Mouse (Mus musculus): ENCODE results near the gene Glis3.

The Glis3 gene

DNA sequence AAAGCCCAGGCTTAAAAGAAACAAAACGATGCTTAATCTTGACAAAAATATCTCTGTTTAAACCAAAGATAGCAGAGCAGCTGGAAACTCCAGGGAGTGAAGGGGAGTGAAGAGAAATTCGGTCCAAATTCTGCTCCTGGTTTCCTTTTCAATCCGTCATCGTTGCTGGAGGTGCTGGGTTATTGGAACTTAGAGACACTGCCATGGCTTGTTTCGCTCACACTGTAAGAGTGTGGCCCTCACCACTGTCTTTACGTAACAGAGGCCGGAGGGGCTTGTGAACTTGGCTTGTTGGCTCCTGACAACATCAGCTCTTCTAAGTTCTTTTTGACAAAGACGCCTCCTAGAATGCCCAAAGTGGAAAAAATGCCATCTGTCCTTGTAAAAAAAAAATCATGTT is 99.4 kb downstream of the Glis3 start:
- DNase-seq, result no peak

GRCm38 (mm10) chr19:28579724-28580375 is 100.0 kb downstream of the Glis3 start:
- no peak for DNase-seq

GRCm38 (mm10) chr19:28577023-28577422 is 102.9 kb downstream of the Glis3 start:
- peak; percentile 14 for DNase-seq

DNA sequence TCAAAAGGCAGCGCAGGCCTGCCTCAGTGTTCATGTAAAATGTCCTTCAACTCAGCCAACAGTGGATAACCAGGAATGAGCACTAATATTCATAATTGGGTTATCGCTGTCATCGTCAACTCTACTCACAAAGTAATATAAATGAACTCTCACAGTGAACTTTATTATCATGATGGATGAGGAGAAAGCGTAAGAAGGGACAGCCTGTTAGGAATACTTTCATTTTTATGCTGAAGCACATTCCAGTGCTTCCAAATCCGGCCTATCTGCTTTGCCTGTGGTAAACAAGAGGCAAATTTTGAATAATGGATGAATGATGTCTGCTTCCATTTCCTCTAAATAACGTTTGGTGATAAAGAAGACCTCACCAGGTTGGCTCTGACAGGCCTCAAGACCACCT is 103.3 kb downstream of the Glis3 start:
- DNase-seq, result no peak

GRCm38 (mm10) chr19:28573641-28574040 is 106.2 kb downstream of the Glis3 start:
- DNase-seq, result no peak

- DNase-seq, result no peak
Observed at GRCm38 (mm10) chr19:28569856-28570255, 110.0 kb downstream of the Glis3 start.

DNA sequence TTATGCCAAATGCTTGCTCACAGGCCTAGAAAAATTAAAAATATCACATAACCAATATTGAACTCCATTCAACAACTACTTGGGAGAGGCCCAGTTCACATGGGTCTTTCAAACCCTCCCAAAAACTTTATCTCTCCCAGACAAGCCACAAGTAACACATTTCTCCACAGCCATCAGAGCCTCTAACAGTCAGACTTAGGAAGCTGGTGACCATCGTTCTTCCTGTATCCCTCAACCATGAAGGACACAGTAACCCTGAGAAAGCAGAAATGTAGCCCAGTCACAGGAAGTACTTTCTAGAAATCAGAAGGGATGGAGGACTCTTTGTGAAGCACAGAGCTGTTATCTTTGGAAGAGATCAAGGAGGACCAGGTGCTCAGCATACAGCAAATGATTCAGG is 112.8 kb downstream of the Glis3 start:
- no peak for DNase-seq

- DNase-seq, result peak; percentile 15
Observed at GRCm38 (mm10) chr19:28566554-28566953, 113.3 kb downstream of the Glis3 start.

DNA sequence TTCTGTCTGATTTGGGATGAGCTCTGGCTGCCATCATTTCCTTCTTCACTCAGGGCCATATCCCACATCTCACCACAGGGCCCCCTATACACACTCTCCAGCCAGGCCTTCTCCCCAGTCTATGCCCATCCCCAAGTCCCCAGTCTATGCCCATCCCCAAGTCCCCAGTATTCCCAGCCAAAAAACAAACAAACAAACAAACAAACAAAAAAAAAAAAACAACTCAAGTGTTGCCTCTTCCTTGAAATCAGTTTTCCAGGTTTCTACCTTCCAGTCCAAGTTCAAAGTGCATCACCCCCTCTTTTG is 118.2 kb downstream of the Glis3 start:
- DNase-seq, result no peak

- DNase-seq, result peak; percentile 19
Observed at GRCm38 (mm10) chr19:28560801-28561696, 118.8 kb downstream of the Glis3 start.

- DNase-seq, result peak; percentile 18
Observed at GRCm38 (mm10) chr19:28559836-28560235, 120.0 kb downstream of the Glis3 start.

DNA sequence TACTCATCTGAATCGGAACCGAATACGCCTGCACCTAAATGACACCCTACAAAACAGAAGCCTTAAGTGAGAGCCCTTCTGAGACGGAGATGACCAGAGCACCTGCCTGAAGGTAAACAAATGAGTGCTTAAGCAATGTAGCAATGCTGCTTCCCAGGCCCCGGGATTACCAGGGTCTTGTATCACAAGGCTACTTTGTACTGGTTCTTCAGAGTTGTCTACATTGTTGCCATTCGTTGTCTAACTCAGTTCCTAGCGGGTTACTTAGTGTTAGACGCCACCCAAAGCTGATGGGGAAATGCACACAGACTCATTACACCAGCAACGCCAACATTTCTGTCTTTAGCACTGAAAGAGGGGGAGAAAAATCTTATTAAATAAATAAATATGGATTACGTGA is 120.5 kb downstream of the Glis3 start:
- DNase-seq, result no peak

DNA sequence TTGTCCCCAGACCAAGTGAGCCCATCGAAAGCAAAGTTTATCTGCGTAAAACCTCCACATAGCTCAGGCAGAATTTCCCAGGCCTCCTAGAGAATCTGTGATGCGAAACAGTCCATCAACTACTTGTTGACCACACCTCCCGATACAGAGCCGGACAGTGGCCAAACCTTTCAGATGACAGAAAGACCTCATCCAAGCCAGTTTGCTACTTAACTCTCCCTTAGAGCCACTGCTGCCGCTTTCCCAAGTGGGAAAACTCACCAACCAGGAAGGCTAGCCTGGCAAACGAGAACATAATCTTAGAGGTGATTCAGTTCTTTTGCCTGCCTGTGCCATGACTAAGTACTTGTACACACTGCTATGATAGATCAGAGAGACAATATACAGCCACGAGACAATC is 121.2 kb downstream of the Glis3 start:
- DNase-seq, result no peak

- DNase-seq, result no peak
Observed at GRCm38 (mm10) chr19:28557559-28558328, 122.1 kb downstream of the Glis3 start.

DNA sequence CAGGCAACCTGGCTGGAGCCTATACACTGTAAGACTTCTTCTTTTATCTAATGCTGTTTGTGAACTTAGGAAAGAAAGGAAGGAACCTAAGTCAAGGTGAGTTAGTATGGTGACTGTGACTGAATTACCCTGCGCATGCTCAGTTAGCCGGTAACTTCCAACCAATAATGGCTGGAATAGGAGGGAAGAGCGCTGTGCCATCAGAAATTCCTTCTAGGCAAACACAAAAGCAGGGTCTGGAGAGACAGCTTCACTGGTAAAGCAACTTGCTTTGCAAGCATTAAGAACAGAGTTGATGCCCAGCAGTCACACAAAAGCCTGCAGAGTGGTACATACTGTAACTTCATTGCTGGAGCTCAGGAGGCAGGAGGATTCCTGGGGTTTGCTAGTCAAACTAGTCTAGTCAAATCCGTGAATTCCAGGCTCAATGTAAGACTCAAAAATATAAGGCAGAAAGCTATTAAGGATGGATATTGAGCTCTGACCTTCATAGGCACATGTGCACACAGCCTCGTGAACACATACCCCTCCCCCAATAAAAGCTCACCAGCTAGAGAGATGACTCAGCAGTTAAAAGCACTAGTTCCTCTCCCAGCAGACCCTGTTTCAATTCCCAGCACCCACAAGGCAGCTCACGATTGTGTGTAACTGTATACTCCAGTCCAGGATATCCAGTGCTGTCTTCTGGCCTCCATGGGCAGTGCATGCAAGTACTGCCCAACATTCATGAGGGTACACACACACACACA is 124.5 kb downstream of the Glis3 start:
- no peak for DNase-seq

- no peak for DNase-seq
Observed at GRCm38 (mm10) chr19:28550611-28551010, 129.3 kb downstream of the Glis3 start.

GRCm38 (mm10) chr19:28546933-28547332 is 132.9 kb downstream of the Glis3 start:
- DNase-seq, result peak; percentile 27

DNA sequence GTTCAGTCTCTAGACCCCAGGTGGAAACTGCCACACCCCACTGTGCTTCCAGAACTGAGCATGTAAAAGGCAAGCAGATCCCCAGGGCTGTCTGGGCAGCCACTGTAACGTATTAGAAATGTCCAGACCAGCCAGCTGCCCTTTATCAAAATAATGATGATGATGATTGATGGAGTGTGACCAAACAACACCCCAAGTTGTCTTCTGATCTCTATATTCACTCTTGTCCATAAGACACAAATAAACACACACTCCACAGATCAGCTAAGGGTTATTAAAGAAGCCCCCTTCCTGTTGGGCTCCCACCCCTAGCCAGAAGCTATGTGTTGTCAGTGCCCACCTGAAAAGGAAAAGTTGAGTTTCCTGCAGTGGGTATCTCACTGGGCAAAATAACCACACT is 134.4 kb downstream of the Glis3 start:
- DNase-seq, result no peak

GRCm38 (mm10) chr19:28538813-28539212 is 141.1 kb downstream of the Glis3 start:
- DNase-seq, result no peak

GRCm38 (mm10) chr19:28534964-28535363 is 144.9 kb downstream of the Glis3 start:
- no peak for DNase-seq

DNA sequence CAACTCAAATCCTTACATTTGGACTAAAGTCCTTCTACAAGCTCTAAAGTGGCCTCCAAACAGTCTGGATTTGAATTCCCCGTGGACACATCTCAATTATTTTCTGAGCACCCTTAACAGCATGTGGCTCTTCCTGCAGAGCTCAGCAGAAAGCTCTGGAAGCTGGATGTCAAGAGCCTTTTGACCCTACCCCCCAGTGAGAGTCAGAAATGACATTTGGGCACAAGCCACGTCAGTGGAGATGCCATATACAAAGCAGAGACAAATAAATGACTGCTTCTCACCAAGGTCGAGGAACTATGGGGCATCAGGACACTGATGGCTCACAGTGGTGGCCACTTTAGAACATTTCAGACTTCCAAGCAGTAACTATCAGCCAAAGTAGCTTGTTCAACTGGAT is 146.3 kb downstream of the Glis3 start:
- DNase-seq, result no peak

DNA sequence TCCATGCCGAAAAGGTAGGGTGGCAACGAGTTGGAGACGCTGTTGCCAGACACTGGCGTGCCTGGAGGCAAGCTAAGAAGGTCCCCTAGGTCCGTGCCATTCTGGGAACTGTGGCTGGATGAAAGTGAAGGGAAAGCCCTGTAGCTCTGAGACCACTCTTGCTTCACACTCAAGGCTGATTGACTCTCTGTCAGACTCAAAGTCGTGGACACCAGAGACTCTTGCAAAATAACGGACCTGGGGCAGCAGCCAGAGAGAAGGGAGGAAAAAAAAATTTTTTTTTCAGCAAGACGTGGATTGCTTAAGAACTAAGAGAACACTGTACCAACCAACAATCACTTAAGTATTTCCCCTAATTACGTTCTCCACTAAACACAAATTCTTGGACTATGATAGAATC is 148.1 kb downstream of the Glis3 start:
- DNase-seq, result peak; percentile 13

- DNase-seq, result peak; percentile 55
Observed at GRCm38 (mm10) chr19:28530846-28531245, 149.0 kb downstream of the Glis3 start.
